8 mouse cellular contexts compared by ENCODE assay signal in genomic region chr6:134927595-134928095, GRCm38 (mm10). TPM values are rescaled to one million over a fixed set of nuclear protein-coding genes. Genes with fewer than 3 reads are reported as not detected.
DNase-seq lines count a peak whose midpoint lies in the region; ATAC-seq lines count a peak whose summit lies in the region.

No protein-coding gene starts in this region.

- H3K4me2 ChIP-seq in limb, embryonic 15.5 days: peak overlapping the region; percentile 79

- H3K27me3 ChIP-seq in forebrain, embryonic 10.5 days (ENCODE audit: poor library complexity, severe bottlenecking): no peaks in the 10 kb centered on the region
- no peaks in the 10 kb centered on the region for H3K27me3 ChIP-seq in limb, embryonic 15.5 days
- no peaks in the 10 kb centered on the region for H3K27me3 ChIP-seq in splenic B cell, adult 2 months (ENCODE audit: control insufficient read depth, insufficient read depth, low read length, poor library complexity, severe bottlenecking)

- peaks cover 79% of the 10 kb centered on the region for H3K4me1 ChIP-seq in forebrain, embryonic 10.5 days
- H3K4me1 ChIP-seq in limb, embryonic 15.5 days: peaks cover 34% of the 10 kb centered on the region

- no peaks in the 10 kb centered on the region for H3K9me3 ChIP-seq in forebrain, embryonic 10.5 days
- H3K9me3 ChIP-seq in limb, embryonic 15.5 days: no peaks in the 10 kb centered on the region

- peak overlapping the region; percentile 73 for H3K9ac ChIP-seq in limb, embryonic 15.5 days

- H3K36me3 ChIP-seq in forebrain, embryonic 10.5 days (replicated peaks): peaks cover 25% of the 10 kb centered on the region
- no peaks in the 10 kb centered on the region for H3K36me3 ChIP-seq in limb, embryonic 15.5 days
- peaks cover 8% of the 10 kb centered on the region; the same call in 1 of the 2 replicates for H3K36me3 ChIP-seq in splenic B cell, adult 2 months (ENCODE audit: control insufficient read depth, insufficient read depth, low read length, poor library complexity, severe bottlenecking)

- under 1% methylated on average over 13 of the region's 13 CpGs for WGBS in forebrain, embryonic 10.5 days
- WGBS in limb, embryonic 15.5 days: 2% methylated on average over 13 of the region's 13 CpGs

- ATAC-seq in limb, embryonic 15.5 days (ENCODE audit: insufficient number of reproducible peaks, low FRiP score, low TSS enrichment, low read depth): no peak

- peak overlapping the region; percentile 71 for H3K4me3 ChIP-seq in forebrain, embryonic 10.5 days
- H3K4me3 ChIP-seq in limb, embryonic 15.5 days: peak overlapping the region; percentile 58

- peak overlapping the region; percentile 98 for H3K27ac ChIP-seq in forebrain, embryonic 10.5 days
- peak overlapping the region; percentile 100 for H3K27ac ChIP-seq in limb, embryonic 15.5 days

- peak; percentile 54 for DNase-seq in embryo, embryonic 11 days
- no peak for DNase-seq in embryo, embryonic 9.5 days (ENCODE audit: extremely low spot score)
- DNase-seq in CD4-positive, CD25-positive, alpha-beta regulatory T cell, adult 2 months (ENCODE audit: low read depth, low spot score): peak; percentile 60
- no peak for DNase-seq in forebrain, embryonic 10.5 days (ENCODE audit: extremely low spot score, low spot score)
- DNase-seq in splenic B cell, adult 2 months (ENCODE audit: low read depth, low spot score): peak; percentile 54
- no peak for DNase-seq in spleen, postnatal 10 days (ENCODE audit: low spot score in 2 of 2)
- DNase-seq in layer of hippocampus, adult 11-12 months (ENCODE audit: low spot score): no peak

RNA-seq across cellular contexts. Expression of gene Cdkn1b, which starts 7.4 kb away (rescaled TPM):
- polyA plus RNA-seq in forebrain, embryonic 10.5 days (2016; fragmentation: Nextera tagmentation; extraction: Ambion mirVana): 17.9 and 19.0 TPM in 2 replicates
- 19.4 and 20.5 TPM in 2 replicates for polyA plus RNA-seq in limb, embryonic 15.5 days (2015; fragmentation: Nextera tagmentation; extraction: Ambion mirVana)

RNA-seq across cellular contexts. Expression of gene Gpr19, which starts 29.3 kb away (rescaled TPM):
- polyA plus RNA-seq in forebrain, embryonic 10.5 days (2016; fragmentation: Nextera tagmentation; extraction: Ambion mirVana): 28.7 and 28.8 TPM in 2 replicates
- polyA plus RNA-seq in limb, embryonic 15.5 days (2015; fragmentation: Nextera tagmentation; extraction: Ambion mirVana): 7.2 and 7.7 TPM in 2 replicates

RNA-seq across cellular contexts. Expression of gene Apold1, which starts 53.9 kb away (rescaled TPM):
- polyA plus RNA-seq in forebrain, embryonic 10.5 days (2016; fragmentation: Nextera tagmentation; extraction: Ambion mirVana): 2.5 and 3.1 TPM in 2 replicates
- polyA plus RNA-seq in limb, embryonic 15.5 days (2015; fragmentation: Nextera tagmentation; extraction: Ambion mirVana): 5.4 and 5.9 TPM in 2 replicates

Comparison
In these comparisons a context has a peak if more than half of its experiments do, and no peak if none do; other contexts are left out.
1. DNase-seq: peak in embryo, embryonic 11 days (single experiment), CD4-positive, CD25-positive, alpha-beta regulatory T cell, adult 2 months (single experiment) and splenic B cell, adult 2 months (single experiment); none in embryo, embryonic 9.5 days (single experiment), forebrain, embryonic 10.5 days (single experiment), spleen, postnatal 10 days (0 of 2) and layer of hippocampus, adult 11-12 months (single experiment).